Mouse (Mus musculus): ENCODE data around the gene Fgf3. TPM values are rescaled to one million over a fixed set of nuclear protein-coding genes. Genes with fewer than 3 reads are reported as not detected.

Gene Fgf3
- polyA plus RNA-seq, 1 experiment = not detected

GRCm38 (mm10) chr7:144795976-144796474 lies 41.9 kb upstream of the Fgf3 start:
- Histone ChIP-seq H3K27me3 (ENCODE audit: control insufficient read depth, insufficient read depth, insufficient read length) (peaks cover 48% of the 10 kb centered on the region), H3K36me3 (ENCODE audit: control insufficient read depth, insufficient read depth) (no peaks in the 10 kb centered on the region), H3K4me3 (ENCODE audit: insufficient read depth, poor library complexity, severe bottlenecking) (no peak overlapping the region), H3ac (ENCODE audit: control insufficient read depth, insufficient read length, low read depth) (no peak overlapping the region), H3K79me3 (ENCODE audit: low read depth) (no peaks in the 10 kb centered on the region), H3K79me2 (ENCODE audit: control insufficient read depth, insufficient read depth) (no peaks in the 10 kb centered on the region)
- no peak for TF ChIP-seq CTCF (IDR thresholded peaks at IDR 0.05; ENCODE audit: control insufficient read depth, insufficient read depth, insufficient read length)
- TF ChIP-seq MYOD1 (IDR thresholded peaks at IDR 0.05; ENCODE audit: control insufficient read depth, insufficient read length, low read depth) = no peak

GRCm38 (mm10) chr7:144796986-144797735 lies 40.7 kb upstream of the Fgf3 start:
- TF ChIP-seq MYOD1 (IDR thresholded peaks at IDR 0.05; ENCODE audit: control insufficient read depth, insufficient read length, low read depth) = no peak
- no peak for TF ChIP-seq CEBPB (IDR thresholded peaks at IDR 0.05; ENCODE audit: low read depth)
- no peak for TF ChIP-seq MAX (IDR thresholded peaks at IDR 0.05)
- TF ChIP-seq FOSL1 (IDR thresholded peaks at IDR 0.05; ENCODE audit: insufficient read depth, low read length, poor library complexity, severe bottlenecking) = no peak
- TF ChIP-seq MYOG (IDR thresholded peaks at IDR 0.05; ENCODE audit: control insufficient read depth, extremely low read depth, insufficient read length) = no peak
- TF ChIP-seq CTCF (IDR thresholded peaks at IDR 0.05; ENCODE audit: control insufficient read depth, insufficient read depth, insufficient read length) = no peak
- TF ChIP-seq USF1 (IDR thresholded peaks at IDR 0.05; ENCODE audit: low read depth) = no peak
- Histone ChIP-seq H3K79me2 (ENCODE audit: control insufficient read depth, insufficient read depth) (no peaks in the 10 kb centered on the region), H3K27me3 (ENCODE audit: control insufficient read depth, insufficient read depth, insufficient read length) (peaks cover 45% of the 10 kb centered on the region), H3K36me3 (ENCODE audit: control insufficient read depth, insufficient read depth) (no peaks in the 10 kb centered on the region), H3K4me3 (ENCODE audit: insufficient read depth, poor library complexity, severe bottlenecking) (no peak overlapping the region), H3ac (ENCODE audit: control insufficient read depth, insufficient read length, low read depth) (no peak overlapping the region), H3K79me3 (ENCODE audit: low read depth) (no peaks in the 10 kb centered on the region)

- Histone ChIP-seq H3K79me3 (ENCODE audit: low read depth) (no peaks in the 10 kb centered on the region), H3ac (ENCODE audit: control insufficient read depth, insufficient read length, low read depth) (no peak overlapping the region), H3K36me3 (ENCODE audit: control insufficient read depth, insufficient read depth) (no peaks in the 10 kb centered on the region), H3K79me2 (ENCODE audit: control insufficient read depth, insufficient read depth) (no peaks in the 10 kb centered on the region), H3K4me3 (ENCODE audit: insufficient read depth, poor library complexity, severe bottlenecking) (no peak overlapping the region), H3K27me3 (ENCODE audit: control insufficient read depth, insufficient read depth, insufficient read length) (peaks cover 37% of the 10 kb centered on the region)
- TF ChIP-seq MYOD1 (IDR thresholded peaks at IDR 0.05; ENCODE audit: control insufficient read depth, insufficient read length, low read depth) (no peak), CTCF (IDR thresholded peaks at IDR 0.05; ENCODE audit: control insufficient read depth, insufficient read depth, insufficient read length) (peak; percentile 72)
Measured at GRCm38 (mm10) chr7:144798471-144798870, 39.4 kb upstream of the Fgf3 start.

DNA sequence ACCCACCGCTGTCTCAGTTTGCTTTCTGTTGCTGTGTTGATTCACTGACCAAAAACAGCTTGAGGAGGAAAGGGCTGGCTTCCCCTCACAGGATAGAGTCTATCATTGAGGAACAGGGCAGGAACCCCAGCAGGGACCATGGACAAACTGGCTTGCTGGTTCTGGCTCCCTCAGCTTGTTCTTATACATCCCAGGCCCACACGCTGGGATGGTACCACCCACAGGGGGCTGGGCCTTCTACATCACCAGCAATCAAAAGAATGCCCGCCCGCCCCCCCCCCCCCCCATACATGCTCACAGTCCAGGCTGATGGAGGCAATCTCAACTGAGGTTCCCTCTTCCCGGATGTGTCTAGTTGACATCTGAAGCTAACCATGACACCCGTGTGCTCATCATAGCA lies 30.8 kb upstream of the Fgf3 start:
- Histone ChIP-seq H3K4me3 (ENCODE audit: insufficient read depth, poor library complexity, severe bottlenecking) (no peak overlapping the region), H3K27me3 (ENCODE audit: control insufficient read depth, insufficient read depth, insufficient read length) (peaks cover 7% of the 10 kb centered on the region), H3K79me3 (ENCODE audit: low read depth) (no peaks in the 10 kb centered on the region), H3K79me2 (ENCODE audit: control insufficient read depth, insufficient read depth) (no peaks in the 10 kb centered on the region), H3K36me3 (ENCODE audit: control insufficient read depth, insufficient read depth) (no peaks in the 10 kb centered on the region), H3ac (ENCODE audit: control insufficient read depth, insufficient read length, low read depth) (no peak overlapping the region)
- no peak for TF ChIP-seq FOSL1 (IDR thresholded peaks at IDR 0.05; ENCODE audit: insufficient read depth, low read length, poor library complexity, severe bottlenecking)
- TF ChIP-seq CEBPB (IDR thresholded peaks at IDR 0.05; ENCODE audit: low read depth) = no peak

- no peaks in the 10 kb centered on the region for H3K79me2 ChIP-seq (ENCODE audit: control insufficient read depth, insufficient read depth)
- TF ChIP-seq CEBPB (IDR thresholded peaks at IDR 0.05; ENCODE audit: low read depth) = no peak
- no peak for TF ChIP-seq FOSL1 (IDR thresholded peaks at IDR 0.05; ENCODE audit: insufficient read depth, low read length, poor library complexity, severe bottlenecking)
- no peak for TF ChIP-seq MYOG (IDR thresholded peaks at IDR 0.05; ENCODE audit: control insufficient read depth, extremely low read depth, insufficient read length)
- no peak for TF ChIP-seq MYOD1 (IDR thresholded peaks at IDR 0.05; ENCODE audit: control insufficient read depth, insufficient read length, low read depth)
- TF ChIP-seq USF1 (IDR thresholded peaks at IDR 0.05; ENCODE audit: low read depth) = no peak
- no peak for TF ChIP-seq CTCF (IDR thresholded peaks at IDR 0.05; ENCODE audit: control insufficient read depth, insufficient read depth, insufficient read length)
- H3ac ChIP-seq (ENCODE audit: control insufficient read depth, insufficient read length, low read depth) = no peak overlapping the region
- H3K27me3 ChIP-seq (ENCODE audit: control insufficient read depth, insufficient read depth, insufficient read length) = peaks cover 7% of the 10 kb centered on the region
- no peak overlapping the region for H3K4me3 ChIP-seq (ENCODE audit: insufficient read depth, poor library complexity, severe bottlenecking)
- no peaks in the 10 kb centered on the region for H3K36me3 ChIP-seq (ENCODE audit: control insufficient read depth, insufficient read depth)
- no peaks in the 10 kb centered on the region for H3K79me3 ChIP-seq (ENCODE audit: low read depth)
Measured at GRCm38 (mm10) chr7:144807976-144808577, 29.8 kb upstream of the Fgf3 start.

GRCm38 (mm10) chr7:144811521-144811920 lies 26.4 kb upstream of the Fgf3 start:
- Histone ChIP-seq H3K79me3 (ENCODE audit: low read depth) (no peaks in the 10 kb centered on the region), H3K4me3 (ENCODE audit: insufficient read depth, poor library complexity, severe bottlenecking) (no peak overlapping the region), H3ac (ENCODE audit: control insufficient read depth, insufficient read length, low read depth) (no peak overlapping the region), H3K36me3 (ENCODE audit: control insufficient read depth, insufficient read depth) (no peaks in the 10 kb centered on the region), H3K27me3 (ENCODE audit: control insufficient read depth, insufficient read depth, insufficient read length) (peaks cover 7% of the 10 kb centered on the region), H3K79me2 (ENCODE audit: control insufficient read depth, insufficient read depth) (no peaks in the 10 kb centered on the region)
- no peak for TF ChIP-seq MAX (IDR thresholded peaks at IDR 0.05)
- TF ChIP-seq MYOD1 (IDR thresholded peaks at IDR 0.05; ENCODE audit: control insufficient read depth, insufficient read length, low read depth) = peak; percentile 84
